Mouse (Mus musculus): ENCODE results near the gene Galnt9.
A peak's percentile ranks its signal among the peaks of the same experiment; 100 is the strongest.

Gene Galnt9

DNA sequence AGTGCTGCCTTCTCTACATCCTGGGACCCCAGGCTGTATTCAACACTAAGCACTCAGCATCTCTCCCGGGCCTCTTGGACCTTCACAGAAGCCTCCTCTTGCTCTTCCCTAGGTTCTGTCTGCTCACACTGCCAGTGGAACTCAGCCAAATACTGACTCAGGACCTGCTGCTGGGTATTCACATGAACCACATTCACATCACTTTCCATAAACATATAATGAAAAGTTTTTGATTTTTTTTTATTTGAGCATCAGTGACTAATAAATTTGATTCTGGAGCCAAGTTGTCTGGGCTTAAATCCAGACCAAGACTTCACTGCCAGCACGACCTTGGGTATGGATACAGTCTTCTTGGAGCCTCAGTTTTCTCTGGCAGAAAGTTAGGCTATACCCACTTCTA lies 3.2 kb upstream of the Galnt9 start:
- DNase-seq (ENCODE audit: low spot score), result no peak

DNA sequence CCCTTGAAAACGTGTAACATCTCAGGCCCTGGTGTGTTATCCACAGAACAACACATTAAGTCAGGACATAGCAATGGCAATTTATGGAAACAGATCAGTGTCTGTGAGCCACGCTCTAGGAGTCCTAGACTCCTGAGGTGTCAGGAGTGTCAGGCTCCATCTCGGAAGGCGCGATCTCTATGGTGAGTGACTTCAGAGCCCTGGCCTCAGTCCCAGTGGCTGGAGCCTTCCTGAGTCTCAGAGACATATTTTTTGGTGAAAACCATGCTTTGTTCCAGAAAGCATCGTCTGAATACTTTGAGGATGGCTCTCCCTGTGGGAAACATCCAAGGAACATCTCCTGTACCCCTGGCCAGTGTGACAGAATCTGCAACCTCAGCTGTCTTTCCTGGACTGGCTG lies 2.7 kb upstream of the Galnt9 start:
- no peak for DNase-seq (ENCODE audit: low spot score)

DNA sequence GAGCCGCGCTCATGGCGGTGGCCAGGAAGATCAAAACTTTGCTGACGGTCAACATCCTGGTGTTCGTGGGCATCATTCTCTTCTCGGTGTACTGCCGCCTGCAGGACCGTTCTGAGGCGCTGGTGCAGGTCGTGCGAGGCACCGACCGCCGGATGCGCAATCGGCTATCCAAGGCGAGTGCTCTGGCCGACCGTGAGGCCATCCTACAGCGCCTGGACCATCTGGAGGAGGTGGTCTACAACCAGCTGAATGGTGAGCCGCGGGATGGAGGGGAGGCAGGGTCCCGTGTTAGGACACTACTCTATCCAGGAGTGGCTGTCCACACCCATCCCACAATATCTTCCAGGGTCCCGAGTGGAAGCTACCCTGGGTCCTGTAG lies 525 bp downstream of the Galnt9 start:
- DNase-seq (ENCODE audit: low spot score), result no peak

DNA sequence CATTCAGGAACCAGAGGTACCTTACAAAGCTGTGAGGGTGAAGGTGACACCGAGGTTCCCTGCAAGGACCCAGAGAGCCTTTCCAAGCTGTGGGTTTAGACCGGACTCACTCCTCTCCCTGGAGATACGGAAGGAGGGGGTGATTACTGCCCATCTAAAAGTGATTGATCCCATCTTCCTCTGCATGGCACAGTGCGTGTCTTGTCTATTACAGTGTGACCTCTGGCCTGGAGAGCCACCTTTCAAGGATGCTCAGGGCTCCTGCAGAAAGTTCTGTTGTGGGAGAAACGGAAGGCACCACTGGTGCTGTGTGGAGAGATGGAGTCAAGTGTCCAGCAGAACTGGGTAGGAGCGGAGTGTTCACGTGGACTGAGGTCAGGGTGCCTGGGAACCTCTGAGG lies 1.2 kb downstream of the Galnt9 start:
- DNase-seq (ENCODE audit: low spot score), result no peak

DNA sequence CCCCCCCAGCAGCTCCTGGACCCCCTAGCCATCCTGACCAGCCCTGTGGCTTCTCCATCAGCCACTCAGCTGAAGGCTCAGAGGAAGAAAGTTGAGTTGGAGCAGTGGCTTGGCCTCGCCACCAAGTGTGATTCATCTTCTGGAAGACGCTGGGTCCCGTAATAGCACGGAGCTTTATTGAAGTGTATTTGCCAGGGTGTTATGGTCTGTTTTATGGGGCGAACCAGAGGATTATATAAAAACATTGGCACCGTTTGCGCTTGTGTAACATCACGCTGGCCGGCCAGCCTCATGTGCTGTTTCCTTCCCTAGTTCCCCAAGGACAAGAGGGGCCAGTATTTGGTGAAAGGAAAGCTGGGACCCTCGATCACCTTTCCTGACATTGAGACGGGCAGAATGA lies 2.0 kb downstream of the Galnt9 start:
- DNase-seq (ENCODE audit: low spot score), result no peak

DNA sequence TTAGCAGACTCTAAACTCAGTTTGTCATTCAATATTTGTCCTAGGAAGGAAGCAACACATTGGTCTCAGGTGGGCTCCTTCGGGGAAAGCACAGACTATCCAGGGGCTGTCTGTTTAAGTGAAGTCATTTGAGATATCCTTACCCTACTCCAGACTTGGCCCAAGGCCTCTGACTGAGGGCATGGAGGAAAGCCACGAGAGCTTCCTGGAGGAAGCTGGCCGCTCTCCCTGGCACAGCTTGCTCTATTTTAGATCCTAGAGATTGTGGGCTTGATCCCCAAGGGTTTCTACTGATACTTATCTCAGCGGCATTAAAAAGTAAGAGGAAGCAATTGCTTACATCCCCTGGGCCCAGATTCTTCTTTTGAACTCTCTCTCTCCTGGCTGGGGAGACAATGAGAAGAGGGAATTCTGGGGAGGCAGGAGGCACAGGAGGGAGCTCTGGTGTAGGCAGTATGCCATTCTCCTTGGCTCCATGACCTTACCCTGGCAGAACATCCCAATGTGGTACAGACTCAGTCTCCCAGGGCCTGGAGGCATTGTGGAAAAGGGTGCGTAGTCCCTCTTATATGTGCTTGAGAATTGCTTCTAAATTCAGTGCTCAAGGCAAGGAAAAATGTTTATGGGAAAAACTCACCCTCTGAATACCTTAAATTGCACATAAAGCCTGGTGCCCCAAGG lies 2.7 kb downstream of the Galnt9 start:
- DNase-seq (ENCODE audit: low spot score), result no peak

DNA sequence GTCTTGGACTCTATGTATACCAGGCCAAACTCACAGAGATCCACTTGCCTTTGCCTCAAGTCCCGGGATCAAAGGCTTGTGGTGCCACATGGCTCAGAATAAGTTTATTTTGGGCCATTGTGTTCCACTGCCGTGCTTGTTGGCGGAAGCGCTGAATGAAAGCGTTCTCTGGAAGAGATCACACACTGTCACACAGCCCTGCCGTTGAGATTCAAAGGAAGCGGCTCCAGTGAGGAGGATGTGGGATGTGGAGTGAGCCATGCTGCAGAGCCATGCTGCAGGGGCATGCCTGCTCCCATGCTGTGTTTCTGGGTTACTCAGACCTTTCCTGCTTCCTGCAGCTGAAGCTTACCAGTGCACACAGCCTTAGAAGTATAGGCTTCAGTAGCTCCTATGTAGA lies 4.3 kb downstream of the Galnt9 start:
- no peak for DNase-seq (ENCODE audit: low spot score)

DNA sequence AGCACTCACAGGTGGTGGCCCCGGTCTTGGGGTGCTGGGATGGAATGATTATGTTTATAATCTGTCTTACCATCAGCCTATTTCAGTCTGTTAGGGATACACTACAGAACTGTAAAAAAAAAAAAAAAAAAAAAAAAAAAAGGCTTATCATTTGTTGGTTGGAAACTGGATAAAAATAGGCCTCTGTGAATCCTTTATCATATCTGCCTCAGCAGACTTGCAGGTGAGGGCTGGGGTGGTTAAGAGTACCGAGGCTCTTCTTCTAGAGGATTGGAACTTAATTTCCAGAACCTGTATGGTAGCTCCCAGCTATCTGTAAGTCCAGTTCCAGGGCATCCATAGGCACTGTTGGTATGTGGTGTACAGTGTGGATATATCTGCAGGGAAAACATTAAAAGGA lies 6.0 kb downstream of the Galnt9 start:
- no peak for DNase-seq (ENCODE audit: low spot score)

DNA sequence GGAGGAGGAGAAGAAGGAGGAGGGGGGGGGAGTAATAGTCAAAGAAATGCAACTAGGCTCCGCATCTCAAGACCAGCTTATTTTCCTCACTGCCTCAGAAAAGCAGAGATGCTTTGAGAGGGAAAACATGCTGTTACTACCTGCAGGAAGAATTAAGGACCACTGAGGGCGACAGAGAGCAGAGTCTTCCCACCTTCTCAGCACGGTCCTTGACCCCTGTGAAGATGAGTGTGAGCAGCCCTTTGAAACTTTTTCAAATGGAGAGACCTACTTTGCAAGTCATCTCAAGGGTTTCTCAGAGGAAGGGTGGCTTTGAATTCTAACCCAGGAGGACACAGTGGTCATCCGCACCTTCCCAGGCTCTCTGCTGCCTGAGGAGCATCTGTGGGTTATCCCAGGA lies 6.7 kb downstream of the Galnt9 start:
- DNase-seq (ENCODE audit: low spot score), result no peak

DNA sequence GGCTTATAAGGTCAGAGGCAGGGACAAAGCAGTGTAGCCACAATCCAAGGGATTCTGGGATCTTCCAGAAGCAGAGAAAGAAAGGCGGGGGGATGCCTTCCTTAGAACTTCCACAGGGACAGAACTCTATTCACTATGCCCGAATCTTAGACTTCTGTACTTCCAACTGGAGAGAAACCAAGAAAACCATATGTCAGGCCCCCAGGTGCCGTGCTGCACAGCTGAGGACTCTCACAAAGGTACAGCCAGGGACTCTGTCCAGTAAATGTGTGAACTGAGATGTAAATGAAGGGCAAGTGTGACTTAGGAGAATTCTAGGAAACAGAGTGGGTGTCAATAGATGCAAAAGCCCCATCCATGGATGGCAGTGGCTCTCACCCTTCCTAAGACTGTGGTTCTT lies 7.8 kb downstream of the Galnt9 start:
- no peak for DNase-seq (ENCODE audit: low spot score)

DNA sequence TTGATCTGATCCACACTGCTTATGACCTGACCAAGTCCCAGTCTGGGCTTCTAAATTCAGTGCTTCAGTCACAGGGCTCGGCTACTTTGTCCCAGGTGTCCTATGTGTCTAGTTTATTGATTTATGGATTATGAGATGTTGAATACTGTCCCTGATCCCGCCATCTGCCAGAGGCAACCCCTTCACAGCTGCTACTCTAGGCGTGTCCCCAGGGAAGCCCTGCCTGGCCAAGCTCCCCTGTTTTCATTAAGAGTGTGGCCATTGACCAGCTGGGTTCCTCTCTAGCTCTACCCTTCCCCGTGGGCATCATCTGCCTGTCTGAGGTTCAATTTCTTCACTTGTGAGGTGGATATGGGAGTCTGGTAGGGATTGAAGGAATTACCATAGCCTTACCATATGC lies 9.2 kb downstream of the Galnt9 start:
- no peak for DNase-seq (ENCODE audit: low spot score)

DNA sequence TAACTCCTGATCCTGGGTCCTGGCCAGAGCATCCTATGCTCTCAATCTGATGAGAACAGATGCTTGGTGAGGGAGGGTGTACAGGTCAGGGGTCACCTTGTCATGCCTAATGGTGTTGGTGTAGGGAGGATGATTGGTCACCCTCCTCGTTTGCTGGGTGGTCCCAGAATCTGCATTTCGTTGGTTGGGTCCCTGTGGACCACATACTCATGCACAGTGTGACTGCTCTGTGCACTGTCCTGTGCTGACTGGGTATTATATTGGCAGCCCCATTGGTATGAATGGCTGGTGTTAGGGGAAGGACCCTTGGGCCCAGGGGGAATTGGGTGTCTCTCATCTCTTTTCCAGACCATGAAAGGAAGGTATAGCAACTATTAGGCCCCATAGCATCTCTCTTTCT lies 11.0 kb downstream of the Galnt9 start:
- DNase-seq (ENCODE audit: low spot score), result no peak

DNA sequence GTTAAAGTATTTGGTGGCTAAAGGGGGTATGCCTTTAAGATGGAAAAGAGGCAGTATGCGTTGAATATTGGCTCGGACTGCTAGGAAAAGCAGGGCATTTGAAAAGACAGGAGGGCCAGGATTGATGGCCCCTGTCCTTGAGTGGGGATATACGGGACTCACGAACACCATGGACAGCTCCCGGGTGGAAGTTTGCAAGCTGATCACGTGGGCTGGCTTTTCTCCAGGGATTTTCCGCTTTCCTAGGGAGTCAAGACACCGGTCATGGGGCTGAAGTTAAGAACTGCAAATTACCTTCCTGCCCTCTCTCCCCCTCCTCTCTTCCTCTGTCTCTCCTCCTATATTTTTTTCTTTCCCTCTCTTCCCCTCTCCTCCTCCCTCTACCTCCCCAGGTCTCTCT lies 14.2 kb downstream of the Galnt9 start:
- no peak for DNase-seq (ENCODE audit: low spot score)

DNA sequence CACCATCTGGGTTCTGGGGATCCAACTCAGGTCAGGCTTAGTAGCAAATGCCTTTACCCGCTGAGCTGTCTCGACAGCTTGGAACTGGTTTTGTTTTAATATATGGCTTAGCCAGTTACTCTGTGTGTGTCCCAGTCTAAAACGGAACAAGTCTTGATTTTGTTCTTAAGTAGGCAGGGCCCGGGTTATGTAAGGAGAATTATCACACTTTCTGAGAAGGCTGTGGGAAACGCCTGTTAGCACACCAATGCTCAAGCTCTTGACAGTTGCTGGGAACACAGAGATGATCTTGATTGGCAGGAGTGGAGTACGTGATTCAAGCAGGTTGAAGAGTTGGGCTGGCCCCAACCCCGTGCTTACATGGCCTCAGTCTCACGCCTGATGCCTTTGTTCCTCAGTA lies 15.5 kb downstream of the Galnt9 start:
- DNase-seq (ENCODE audit: low spot score), result no peak

DNA sequence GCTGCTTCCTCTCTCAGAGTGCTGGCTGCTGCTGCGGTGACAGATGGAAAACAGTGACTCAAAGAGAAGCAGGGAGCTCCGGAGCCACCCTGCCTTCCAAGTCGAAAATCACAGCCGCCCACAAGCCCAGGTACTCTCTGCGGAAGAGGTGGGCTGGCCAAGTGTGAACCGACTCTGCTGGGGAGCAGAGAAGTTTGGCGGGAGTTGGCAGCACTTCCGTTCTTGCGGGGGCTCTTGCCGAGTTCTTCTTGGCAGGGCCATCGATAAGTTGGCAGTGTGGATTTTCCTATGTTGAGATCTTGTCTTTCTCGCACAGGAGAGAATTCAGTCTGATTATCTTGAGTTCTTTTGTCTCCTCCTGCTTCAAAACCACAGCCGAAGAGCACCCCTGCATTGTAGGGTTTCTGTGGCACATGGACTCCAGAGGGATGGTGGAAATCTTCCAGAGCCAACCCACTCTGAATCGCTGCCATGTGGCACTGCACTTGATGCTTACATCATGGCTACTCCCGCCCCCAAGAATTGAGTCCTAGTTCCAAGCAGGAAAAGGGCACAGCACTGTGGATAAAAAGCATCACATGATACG lies 18.7 kb downstream of the Galnt9 start:
- DNase-seq (ENCODE audit: low spot score), result no peak

DNA sequence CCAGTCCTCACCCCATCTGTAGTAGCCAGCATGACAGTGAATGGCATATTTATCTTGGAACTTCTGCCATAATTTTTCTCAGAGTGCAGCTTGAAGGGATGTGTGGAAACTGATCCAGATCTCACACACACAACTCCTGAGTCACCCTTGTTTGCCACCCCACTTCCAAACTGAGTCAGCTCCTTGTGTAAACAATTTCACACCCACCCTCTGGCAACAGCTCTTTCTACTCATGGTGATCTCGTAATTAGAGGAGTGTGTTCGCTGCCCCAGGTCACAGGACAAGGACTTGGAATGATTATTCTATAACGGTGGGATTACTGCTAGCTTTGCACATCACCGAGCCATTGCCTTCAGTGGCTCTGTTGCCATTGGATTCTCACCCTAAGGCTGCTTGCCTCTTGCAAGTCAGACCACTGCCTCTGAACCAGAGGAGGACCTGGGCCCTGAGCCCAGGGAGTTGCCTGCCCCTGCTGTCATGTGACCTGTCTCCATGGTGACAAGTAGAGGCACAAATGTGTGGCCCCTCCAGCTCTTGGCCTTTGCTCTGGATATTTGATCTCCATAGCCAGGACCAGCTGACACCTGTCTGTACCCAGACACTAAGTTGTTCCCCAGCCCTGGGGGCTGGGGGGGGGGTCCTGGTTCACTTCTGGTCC lies 21.0 kb downstream of the Galnt9 start:
- no peak for DNase-seq (ENCODE audit: low spot score)

DNA sequence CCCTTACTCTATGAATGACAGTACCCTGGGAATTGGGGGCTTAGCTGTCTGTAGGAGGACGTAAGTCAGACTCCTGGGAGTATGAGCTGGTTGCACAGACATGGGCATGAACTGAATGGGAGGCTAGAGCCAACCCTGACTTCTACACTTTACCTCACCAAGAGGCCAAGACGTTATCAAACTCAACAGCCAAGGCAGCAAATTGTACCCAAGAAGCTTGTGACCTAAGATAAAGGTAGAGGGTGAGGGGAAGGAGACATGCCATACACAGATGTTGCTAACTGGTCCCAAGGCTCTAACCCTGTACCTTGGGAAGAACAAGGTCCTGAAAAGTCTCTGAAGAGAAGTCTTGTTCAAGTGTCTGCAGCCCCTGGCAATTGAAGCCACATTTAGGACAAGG lies 23.4 kb downstream of the Galnt9 start:
- DNase-seq (ENCODE audit: low spot score), result no peak

DNA sequence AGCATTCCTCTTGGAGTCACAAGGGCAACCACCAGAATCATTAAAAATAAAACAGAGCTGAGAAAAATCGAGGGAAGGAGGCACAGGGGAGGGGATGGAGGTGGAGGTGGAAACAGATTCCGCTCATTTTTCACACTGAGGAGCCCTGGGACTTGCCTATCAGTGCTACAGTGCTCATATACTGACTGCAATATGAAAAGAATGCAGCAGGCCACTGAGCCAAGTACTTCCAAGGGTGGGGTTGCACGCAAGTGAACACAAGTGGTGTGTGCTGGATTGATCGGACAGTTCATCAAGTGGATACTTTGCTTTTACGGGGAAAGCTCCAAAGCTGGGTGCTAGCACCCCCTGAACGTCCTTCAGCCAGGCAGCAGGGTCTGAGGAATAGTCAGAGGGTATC lies 30.7 kb downstream of the Galnt9 start:
- DNase-seq (ENCODE audit: low spot score), result no peak

DNA sequence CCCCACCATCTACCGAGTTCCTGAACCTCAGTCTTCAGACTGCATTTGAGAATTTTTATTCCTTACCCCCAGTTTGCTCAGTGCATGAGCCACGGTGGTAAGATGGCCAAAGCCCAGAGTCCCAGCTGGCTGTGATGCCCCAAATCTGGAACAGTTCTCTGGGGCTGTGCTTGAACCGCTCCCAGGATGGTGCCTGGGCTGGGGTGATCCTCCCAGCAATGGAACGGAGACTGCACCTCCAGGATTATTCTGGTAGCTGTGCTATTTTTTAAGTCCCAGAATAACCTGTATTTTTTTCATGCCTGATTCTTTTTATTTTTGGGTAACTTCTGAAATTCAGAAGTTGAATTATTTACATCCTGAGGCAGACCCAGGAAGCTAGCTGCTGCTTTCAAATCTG lies 35.1 kb downstream of the Galnt9 start:
- DNase-seq (ENCODE audit: low spot score), result no peak

DNA sequence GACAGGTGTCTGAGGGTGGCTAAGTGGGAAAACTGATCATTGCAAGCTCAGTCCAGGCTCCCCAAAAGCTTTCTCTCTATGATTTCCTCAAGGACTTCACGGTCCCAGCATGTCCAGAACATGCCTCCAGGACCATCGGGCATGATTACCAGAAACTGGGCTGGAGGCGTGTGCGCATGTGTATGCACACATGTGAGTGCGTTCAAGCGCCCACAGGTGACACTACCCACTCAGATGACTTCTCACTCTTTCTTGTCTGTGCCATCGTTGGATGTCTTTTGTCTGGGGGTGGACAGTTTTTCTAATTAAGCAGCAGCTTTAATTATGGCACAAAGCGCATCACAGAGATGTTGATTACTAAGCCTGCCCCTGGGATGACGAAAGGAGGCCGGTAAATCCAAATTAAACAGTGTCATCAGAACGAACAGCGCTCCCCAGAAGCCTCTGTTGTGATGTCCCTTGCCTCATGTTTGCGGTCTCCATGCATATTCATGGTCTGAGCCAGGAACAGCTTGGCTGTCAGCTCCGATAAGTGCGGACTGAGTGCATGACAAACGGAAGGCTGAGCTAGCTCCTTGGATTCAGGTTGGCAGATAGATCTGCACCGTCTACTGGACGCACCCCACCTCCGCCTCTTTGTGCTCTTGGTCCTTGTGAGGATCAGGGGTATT lies 36.5 kb downstream of the Galnt9 start:
- no peak for DNase-seq (ENCODE audit: low spot score)

DNA sequence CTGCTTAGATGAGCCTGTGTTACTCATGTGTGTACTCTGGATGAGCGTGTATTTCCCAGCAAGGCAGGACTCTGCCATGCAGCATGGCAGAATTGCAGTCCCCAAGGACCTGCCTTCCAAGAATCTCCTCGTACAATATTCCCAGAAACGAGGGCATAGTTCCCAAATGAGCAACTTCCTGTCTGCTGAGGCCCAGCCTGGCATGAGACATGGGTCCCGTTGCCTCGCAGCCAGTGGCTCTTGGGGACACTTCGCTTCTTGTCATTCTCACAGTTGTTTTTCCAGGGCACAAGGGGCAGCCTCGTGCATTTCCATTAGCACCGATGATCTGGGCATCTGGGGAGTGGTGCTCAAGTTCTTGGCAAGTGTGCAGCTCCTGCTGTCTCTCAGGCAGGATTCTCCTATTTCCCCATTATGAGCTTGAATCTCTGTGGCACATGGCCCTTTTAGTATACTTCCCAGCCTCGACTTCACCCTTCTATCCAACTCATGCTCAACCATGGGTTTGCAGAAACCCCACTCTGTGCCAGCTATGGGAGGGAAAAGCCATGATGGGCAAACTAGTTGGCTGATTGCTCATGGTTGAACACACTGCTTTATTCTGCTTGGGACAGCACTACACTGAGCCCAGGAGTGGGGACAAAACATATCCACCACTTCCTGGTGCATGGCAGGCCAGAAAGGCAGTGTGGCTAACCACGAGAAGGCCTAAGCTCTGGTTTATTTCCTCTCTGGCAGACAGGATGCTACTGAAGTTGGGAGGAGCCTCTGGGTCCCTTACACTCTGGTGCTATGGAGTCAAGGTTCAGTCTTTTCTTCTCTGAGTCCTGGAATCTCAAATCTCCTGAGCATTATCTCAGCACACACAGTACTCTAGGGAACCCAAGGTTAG lies 38.7 kb downstream of the Galnt9 start:
- DNase-seq (ENCODE audit: low spot score), result peak; percentile 76

DNA sequence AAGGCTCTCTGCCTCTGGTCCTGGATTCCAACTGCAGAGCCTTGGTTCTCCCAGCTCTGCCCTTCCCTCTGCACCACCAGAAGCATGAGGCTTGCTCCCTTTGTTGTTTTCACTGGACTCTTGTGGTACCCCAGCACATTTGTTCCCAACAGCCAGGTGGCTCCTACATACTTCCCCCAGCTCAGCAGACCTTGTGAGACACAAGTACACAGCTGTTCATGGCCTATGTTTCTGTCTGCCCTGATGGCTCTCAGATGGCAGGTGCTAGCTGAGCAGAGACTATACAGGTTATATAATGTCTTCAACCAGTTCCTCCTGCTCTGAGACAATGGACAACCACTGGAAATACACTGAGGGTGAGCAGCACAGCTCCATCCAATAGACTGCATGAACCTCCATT lies 43.3 kb downstream of the Galnt9 start:
- DNase-seq (ENCODE audit: low spot score), result no peak
